Mouse (Mus musculus) thymus, postnatal 0 days (tissue): ENCODE results near the gene Fzr1. TPM values are rescaled to one million over a fixed set of nuclear protein-coding genes. Genes with fewer than 3 reads are reported as not detected.

ENCODE experiments used
- DNase-seq: peaks from one replicate; pipeline ENCODE4 v3.0.0-alpha.2; 2015; ENCODE audit warnings: low spot score
- polyA plus RNA-seq: library from polyadenylated mRNA; unstranded; fragments of >200 nt; fragmentation: Nextera tagmentation; extraction: Ambion mirVana; gene quantifications from 2 replicates; pipeline ENCODE4 v1.2.1, GENCODE M21; 2015

Gene Fzr1
- polyA plus RNA-seq, result 87.1 and 96.9 TPM in 2 replicates

DNA sequence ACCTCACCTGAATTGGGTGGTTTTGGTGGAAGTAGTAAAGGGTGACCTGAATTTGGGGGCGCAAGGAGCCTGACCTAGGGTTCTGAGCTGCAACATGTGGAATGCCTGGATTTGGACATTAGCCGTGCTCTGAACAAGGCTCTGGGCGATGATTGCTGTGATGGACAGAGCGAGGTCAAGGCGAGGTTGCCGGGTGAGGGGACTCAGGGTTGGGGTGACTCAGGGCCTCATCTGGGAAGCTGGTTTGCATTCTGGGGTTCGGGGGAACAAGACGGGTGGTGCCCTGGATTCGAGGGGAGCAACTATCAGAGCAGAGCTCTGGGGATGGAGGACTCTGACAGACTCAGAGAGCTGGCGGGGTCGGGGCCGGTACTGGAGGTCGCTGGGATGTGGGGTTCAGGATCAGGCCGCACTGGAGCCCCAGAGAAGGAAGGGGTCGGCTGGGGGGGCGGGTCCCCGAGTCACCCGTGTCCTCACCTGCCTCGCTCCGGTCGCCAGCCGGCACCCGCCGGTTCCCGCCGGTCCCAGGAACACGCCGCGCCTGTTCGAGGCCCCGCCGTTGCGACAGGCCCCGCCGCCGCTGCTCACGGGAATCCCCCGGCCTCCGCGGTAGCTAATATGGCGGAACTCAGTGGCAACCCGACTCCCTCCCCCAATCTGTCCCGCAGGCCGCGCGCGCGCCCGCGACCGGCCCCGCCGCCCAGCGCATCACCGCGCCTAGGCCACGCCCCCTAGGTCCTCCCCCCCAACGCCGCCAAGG lies at the start of gene Fzr1:
Gene Fzr1, minus strand, starts transcription at position 724 of the 760 bp plus-strand sequence.
- DNase-seq, result no peak

DNA sequence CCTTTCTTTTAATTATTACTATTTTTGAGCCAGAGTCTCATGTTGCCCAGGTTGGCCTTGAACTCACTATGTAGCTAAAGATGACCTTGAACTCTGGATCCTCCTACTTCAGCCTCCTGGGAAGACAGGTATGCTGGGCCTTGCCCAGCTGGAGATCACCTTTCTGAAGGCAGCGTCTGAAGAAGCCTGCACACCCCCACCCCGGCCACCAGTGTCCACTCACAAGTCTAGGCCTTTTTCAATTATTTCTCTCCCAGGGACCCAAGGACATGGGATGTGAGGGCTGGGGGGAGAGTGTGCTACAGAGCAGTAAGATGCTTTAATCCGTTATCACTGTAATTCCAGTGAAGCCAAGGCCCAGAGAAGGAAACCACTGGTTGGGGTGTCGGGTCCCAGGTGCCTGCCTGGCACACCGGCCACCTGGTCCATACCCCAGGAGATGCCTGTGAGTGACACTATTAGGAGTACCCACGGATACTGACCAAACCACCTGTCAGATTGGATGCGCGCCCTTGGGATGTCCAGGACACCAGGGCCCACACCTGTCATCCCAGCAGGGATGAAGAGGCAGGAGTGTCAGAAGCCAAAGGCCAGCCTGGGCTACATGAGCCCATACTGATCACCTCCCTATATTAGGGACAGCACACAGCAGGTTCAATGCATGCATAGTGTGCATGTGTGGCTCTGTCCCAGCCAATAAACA lies 49.6 kb upstream of the Fzr1 start:
- DNase-seq, result no peak

DNA sequence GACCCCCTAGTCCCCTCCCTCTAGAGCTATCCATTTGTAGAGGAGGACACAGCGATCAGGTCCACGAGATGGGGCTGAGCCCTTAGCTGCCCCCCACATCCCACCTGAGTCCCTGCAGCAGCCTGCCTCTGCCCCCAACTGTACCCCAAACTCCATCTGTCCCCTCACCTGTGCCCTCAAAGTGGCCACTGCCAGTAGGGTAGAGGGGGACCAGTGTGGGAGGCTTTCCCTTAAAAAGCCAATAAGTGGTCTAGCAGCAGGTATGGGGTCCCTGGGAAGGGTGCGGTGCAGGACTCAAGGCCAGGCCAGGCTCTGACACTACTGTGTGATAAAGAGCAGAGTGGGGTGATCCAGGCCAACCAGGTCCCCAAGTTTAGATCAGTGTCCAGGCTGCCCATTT lies 49.0 kb upstream of the Fzr1 start:
- no peak for DNase-seq

DNA sequence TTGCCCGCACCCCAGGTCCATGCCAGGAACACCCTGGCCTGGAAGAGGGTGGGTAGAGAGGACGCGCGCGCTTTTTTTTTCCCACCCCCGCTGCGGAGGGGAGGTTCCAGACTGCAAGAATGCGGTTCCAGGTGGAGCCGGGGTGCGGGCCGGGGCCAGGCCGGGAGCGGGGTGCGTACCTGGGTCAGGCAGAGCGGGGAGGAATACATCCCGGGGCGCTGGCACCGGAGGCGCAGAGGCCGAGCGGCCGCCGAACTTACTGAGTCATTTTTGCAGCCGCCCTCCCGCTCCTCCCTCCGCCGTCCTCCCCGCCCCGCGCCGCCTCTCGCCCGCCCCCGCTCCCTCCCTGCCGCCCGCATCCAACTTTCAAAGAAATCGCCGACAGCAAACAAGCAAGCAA lies 48.6 kb upstream of the Fzr1 start:
- no peak for DNase-seq

DNA sequence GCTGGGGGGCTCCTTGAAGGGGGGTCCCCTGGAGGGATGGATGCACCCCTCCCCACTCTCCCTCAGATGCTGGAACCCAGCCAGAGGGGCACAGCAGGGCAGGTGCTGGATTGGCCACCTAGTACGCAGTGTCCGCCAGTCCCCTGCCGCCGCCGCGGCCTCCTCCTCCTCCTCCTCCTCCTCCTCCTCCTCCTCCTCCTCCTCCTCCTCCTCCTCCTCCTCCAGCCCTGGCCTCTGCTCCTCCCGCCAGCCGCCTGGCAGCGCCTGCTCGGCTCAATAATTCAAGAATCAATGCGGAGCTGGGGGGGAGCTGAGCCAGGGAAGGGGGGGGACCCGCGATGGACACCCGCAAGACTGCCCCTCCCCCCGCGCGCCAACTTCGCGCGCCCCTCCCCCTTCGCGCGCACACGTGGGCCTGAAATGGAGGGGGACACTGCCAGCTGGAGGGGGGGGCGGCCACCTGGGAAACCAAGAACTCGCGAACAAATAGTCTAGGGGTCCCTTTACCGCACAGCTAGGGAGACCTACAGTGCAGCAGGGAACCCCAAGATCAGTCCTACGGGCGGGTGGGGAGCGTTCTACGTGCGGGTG lies 47.9 kb upstream of the Fzr1 start:
- no peak for DNase-seq

DNA sequence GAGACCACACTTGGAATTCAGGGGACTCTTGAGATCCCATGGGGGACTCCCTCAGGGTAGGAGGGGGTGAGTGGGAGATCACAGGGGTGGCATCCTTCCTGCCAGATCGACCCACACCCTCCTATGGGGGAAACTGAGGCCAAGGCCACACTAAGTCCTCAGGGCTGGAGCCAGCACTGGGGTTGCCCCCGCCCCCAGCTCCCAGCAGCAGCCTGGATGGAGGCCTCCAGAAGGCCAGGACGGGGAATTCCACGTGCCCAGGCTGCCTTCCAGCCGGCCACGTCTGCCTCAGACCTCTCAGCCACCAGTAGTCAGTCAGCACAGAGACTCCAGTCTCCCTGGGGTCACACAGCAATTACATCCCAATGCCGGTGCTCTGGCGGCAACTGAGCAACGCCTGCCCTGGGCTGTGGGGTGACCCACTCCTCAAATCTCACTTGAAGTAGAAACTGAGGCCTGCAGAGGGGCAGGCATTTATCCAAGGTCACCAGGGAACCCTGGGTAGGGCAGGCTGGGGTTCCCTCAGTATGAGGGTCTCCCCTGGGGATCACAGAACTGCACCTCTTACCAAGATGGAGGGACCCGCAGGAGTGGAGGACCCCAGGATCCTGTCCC lies 47.0 kb upstream of the Fzr1 start:
- DNase-seq, result no peak

DNA sequence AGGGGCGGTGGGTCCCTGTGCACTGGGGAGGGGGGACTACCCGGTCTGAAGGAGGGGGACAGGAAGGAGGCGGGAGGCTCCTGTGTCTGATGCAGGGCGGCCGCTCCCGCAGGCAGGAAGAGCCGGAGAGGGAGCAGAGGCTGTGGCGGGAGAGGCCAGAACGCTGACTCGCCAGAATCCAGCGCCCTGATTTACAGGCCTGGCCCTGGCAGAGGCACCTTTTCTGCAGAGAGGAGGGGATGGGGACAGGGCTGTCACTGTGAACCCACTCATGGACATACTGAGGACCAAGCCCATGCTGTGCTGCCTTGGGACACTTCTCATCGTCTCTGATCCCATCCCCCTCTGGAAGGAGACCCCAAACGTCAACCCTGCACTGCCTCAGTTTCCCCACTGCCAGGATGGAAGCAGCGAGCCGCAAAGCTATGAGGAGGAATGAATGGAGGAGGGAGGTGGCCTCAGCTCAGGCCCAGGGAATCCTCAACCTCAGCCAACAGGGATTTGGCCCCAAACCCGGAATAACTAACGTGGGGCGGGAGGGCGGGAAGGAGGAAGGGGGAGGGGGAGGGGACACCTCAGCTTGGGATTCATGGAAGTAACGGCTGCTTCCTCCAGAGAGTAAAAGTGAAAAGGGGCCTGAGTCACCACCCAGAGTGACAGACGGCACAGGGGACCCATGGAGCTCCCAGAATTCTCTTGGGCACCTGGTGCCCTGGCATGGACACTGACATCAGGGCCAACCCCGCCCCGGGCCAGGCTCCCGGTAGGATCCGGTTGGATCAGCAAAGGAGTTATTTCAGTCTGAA lies 46.1 kb upstream of the Fzr1 start:
- DNase-seq, result no peak

DNA sequence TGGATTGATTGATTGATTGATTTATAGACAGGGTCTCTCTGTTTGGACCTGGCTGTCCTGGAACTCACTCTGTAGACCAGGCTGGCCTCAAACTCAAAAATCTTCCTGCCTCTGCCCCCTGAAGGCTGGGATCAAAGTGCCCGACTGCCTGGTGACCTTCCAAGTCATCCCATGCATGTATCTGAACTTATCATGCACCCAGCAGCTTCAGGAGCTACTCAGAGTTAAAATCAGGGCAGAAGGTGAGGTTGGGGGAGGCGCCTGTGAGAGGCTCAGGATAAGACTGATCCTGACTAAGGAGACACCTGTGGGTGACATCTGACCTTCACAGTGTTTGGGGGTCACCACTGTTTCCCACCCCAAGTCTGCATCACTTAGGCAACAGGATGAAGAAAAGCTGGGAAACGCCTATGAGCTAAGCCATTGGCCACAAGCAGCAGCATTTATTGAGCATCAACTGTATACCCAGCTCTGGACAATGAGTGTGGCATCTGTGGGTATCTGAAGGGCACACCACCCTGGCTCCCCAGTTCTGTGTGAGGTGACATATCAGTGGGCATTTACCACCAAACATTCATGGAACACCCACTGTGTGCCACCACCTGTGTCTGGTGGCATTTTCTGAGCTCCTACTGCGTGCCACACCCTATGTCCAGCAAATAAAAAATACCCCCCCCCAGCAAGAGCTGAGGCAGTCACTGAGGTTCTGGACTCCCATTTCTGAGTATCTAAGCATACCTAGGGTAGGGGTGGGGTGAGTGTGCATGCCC lies 45.3 kb upstream of the Fzr1 start:
- DNase-seq, result no peak

DNA sequence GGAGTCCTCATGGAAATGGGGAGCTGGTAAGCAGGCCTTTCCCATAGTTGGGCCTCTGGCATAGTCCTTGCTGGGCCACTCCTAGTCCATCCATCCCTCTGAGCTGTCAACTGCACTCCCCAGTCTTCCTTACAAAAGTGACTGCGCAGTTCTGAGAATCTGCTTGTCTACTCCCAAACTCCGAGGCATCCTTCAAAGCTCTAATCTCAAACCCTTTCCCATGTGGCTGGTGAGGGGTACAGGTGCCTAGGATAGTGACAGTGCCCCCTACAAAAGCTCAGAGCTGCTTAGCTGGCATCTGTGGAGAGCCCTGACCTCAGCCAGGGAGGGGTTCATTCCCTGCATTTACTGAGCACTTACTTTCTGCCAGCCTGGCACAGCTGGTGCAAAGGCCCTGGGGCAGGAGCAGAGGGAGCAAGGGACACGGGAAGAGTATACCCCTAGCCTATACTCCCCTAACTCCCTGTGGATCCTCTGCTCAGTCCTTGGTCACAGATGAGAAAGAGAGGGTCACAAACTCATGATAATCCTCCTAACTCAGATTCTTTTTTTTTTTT lies 44.4 kb upstream of the Fzr1 start:
- no peak for DNase-seq

DNA sequence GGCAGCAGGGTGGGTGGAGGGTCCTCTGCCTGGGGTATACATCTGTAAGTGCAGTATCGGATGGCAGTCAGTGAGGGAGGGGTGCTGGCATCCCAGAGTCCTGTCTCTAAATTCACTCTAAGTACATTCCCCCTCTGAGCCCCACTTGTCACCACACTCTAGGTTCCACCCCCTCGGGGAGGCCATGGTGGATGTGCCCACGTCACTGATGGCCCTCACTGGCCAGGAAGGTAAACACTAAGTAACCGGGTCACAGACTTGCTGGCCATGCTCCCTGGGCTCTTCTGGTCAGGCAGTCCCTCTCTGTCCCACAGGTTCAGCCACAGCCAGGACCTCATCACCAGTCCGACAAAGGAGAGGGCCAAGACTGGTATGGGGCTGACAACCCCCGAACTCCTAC lies 43.9 kb upstream of the Fzr1 start:
- no peak for DNase-seq

DNA sequence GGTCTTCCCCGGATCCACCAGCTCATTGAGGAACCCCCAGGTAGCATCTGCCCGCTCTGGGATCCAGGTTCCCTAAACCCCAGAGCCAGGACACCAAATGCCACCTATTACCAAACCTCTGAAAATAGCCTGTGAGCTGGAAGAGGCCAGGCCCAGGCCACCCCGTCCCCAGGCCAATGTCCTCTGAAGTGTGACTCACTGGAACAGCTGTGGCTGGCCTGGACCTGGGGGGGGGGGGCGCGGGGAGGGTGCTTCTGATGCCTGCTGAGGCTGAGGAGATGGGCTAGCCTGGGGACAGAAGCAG lies 43.4 kb upstream of the Fzr1 start:
- DNase-seq, result no peak

DNA sequence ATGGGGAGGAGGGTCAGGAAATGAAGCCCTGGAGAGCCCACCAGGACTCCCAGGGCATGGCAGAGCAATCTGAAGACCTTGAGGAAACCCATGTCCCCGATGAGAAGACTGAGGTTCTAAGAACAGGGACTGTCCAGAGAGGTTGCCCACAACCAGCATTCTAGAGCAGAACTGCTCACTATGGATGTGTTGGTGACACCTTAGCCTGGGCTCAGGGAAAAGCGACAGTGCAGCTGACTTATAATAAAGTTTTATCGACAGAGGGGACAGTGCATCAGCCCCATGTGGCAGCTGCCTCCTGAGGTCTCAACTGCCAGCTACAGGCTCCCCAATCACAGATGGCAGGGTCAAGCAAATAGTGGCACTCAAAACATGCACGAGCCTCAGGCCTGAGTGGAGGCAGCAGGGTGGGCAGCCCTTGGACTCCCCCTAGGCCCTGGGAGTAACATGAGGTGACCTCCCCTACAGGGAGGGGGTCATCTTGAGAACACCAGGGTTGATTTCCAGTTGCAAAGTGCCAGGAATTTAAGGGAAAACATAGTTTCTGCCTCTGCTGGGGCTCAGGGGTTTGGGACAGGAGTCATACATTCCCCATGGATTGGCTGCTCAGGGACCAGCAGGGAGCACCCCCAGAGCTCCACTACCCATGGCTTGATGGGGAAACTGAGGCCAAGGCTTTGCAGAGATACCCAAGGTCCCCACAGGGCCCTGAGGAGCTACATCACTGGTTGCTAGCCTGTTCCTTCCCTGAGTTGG lies 42.9 kb upstream of the Fzr1 start:
- no peak for DNase-seq

DNA sequence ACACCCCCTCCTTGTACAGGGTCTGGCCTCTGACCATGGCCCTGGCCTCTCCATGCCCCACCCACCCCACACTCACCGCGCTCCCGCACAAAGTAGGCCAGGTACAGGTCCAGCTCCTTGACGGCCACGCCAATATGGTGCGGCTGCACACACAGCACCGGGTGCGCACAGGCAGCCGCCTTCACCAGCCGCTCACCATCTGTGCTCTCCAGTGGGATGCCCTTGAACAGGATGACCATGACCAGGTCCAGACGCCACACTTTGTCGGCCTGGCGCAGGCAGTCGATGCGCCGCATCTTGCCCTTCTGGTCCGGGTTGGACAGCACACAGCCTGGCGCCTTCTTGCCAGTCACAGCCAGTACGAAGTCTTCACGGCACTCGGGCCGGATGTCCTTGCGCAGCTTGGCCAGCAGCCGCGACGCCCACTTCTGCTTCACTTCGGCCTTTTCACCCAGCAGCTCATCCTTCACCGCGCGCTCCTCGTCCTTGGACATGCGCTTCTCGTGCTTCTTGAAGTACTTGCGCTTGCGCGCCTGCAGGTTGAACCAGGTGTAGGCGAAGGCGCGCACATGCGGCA lies 42.0 kb upstream of the Fzr1 start:
- no peak for DNase-seq

DNA sequence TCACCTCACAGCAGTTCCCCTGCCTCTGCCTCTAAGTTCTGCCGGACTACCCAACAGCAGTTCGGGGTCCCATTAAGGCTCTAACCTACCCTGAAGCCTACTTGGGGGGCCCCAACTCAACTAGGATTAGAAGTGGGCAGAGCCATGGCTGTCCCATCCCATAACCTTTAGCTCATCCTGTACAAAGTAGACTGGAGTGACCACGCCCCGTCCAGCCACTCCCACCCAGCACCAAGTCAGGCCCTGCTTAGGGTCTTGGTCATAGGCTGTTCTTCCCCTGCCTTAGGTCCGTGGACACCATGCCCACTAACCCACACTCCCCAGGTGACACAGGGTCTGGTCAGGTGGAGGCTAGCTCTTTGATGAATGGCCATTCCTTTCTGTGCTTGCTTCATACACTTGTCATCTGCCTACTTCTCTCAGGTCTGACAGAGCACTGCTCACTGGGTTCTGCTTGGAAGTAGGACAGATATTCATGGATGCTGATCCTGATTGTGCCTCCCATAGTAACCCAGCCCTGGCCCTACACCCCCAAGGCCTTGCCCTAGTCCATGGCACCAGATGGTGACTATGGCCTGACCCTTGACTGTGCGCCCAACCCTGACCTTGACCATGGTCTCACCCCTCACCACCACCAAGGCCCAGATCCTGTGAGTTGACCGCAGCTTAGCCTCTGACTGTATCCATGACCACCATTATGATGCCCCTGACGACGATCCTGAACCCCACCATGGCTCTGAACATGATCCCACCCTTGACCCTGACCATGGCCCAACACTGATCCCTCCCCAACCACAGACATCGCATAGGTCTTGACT lies 41.0 kb upstream of the Fzr1 start:
- no peak for DNase-seq

DNA sequence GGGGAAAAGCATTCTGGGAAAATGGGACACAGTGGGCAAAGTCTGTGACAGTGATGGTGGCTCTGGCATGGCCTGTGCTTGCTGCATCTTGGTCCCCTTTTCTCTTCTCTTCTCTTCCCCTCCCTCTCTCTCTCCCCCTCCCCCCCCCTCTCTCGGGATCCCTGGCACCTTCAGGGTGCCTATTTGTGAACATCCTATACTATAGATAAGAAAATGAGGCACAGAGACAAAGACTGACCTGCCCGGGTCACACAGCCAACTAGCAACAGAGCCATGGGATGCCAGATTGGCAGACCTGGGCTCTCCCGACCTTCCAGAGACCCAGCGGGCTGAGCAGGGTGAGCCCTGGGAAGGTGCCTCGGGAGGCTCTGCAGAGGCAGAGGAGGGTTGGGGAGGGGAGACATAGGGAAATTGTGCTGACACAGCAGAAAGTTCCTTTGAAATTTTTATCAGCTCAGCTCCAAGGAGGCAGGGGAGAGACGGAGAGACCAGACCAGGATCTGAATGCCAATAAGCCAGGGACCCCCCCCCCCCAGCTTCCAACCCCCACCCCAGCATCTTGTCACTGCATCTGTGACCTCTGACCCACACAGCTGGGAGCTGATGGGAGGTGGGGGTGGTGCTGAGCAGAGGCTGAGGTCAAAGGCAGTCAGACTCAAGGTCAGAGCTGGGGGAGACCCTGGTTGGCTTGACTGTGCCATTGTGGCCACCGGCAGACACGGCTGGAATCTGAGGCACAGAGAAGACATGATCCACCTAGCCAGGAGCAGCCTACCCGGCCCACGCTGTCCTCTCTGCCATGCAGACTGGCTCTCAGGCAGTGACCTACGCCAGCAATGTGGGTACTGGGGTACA lies 40.1 kb upstream of the Fzr1 start:
- no peak for DNase-seq

DNA sequence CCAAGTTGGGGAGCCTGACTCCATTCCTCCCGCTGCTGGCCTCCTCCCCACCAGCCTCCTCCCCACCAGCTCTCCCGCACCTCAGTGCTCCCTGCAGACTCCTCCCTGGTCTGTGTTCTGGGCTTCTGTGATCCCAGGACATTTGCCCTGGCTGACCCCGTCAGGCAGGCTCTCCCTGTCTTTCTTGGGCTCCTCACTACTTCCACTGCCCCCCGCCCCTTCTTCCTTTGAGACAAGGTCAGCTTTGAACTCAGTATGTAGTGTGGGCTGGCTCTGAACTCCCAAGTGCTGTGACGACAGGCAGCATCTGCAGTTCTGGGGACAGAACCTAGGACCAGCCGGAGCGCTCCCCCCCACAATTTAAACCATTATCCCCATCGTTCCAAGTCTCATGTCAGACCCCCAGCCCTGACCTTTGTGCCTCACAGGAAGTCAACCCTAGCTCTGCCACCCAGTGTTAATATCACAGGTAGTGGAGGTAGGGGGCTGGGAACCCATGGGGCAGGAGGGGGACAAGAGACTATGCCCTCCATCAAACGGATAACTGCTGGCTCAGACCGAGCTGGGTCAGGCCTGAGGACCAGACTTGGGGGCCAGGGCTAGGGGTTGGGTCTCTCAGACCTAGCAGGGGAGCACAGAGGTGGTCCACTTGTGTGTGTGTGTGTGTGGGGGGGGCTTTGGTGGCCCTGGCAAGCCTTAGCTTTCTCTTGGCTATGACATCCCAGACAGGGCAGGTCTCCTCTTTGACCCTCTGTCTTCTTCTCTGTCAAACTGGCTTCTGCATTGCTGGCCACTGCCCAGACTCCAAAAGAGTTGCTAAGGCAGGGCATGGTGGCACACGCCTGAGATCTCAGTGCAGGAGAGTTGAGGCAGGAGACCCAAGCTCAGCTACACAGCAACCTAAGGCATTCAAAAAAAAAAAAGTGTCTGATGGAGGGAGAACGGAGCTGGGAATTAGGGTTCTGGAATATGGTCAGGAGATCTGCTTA lies 39.2 kb upstream of the Fzr1 start:
- no peak for DNase-seq
